Mouse (Mus musculus): ENCODE measurements at regions not wholly inside any gene's neighbourhood (a gene's known extent, or its start where the extent isn't known, plus 50 kb on each side); places are given as distances from the start of the nearest gene placed in this dataset.

GRCm38 (mm10) chr15:90351898-90352297, 127.8 kb downstream of the Alg10b start:
- TF ChIP-seq POLR2A (IDR thresholded peaks at IDR 0.05; ENCODE audit: control insufficient read depth, extremely low read depth, insufficient read depth, low read length, poor library complexity) (no peak), CTCF (IDR thresholded peaks at IDR 0.05; ENCODE audit: borderline replicate concordance, control insufficient read depth, extremely low read depth, insufficient read depth, low read length, poor library complexity) (no peak)
